8 mouse cellular contexts compared by ENCODE assay signal in the genomic region with DNA sequence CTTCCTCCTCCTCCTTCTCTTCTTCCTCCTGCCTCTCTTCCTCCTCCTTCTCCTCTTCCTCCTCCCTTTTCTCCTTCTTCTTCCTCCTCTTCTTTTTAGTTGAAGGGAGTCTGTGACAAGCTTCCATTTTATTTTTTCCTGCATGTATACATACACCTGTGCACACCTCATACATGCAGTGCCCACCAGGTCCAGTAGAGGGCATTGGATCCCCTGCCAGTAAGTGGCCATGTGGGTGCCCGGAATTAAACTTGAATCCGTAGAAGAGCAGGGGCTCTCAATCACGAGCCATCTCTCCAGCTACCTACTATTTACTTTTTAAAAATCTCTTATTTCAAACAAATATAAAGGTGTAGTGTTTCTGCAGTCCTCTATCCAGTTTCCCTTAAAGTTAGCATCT. TPM values are rescaled to one million over a fixed set of nuclear protein-coding genes. Genes with fewer than 3 reads are reported as not detected.
DNase-seq lines count a peak whose midpoint lies in the region; ATAC-seq and TF ChIP-seq lines count a peak whose summit lies in the region.

No protein-coding gene starts in this region.

- ATAC-seq in midbrain, postnatal 0 days (ENCODE audit: low FRiP score) = no peak
- ATAC-seq in midbrain, embryonic 15.5 days (replicated peaks) = no peak
- no peak for ATAC-seq in lung, embryonic 14.5 days (ENCODE audit: insufficient read depth)

- TF ChIP-seq CTCF in midbrain, postnatal 0 days (IDR thresholded peaks at IDR 0.05) = peak; percentile 89
- TF ChIP-seq CTCF in lung, embryonic 14.5 days (IDR thresholded peaks at IDR 0.05; ENCODE audit: low read depth) = peak; percentile 76

- no peak overlapping the region for H3K4me3 ChIP-seq in midbrain, postnatal 0 days (ENCODE audit: low read depth, low read length)
- H3K4me3 ChIP-seq in midbrain, embryonic 15.5 days = no peak overlapping the region
- H3K4me3 ChIP-seq in lung, embryonic 14.5 days (ENCODE audit: low read depth, low read length) = no peak overlapping the region

- WGBS in midbrain, postnatal 0 days = 23% methylated on average over 3 of the region's 3 CpGs
- WGBS in midbrain, embryonic 15.5 days = 27% methylated on average over 3 of the region's 3 CpGs
- 13% methylated on average over 3 of the region's 3 CpGs for WGBS in lung, embryonic 14.5 days

- H3K9me3 ChIP-seq in midbrain, postnatal 0 days (ENCODE audit: low read length) = no peaks in the 10 kb centered on the region
- H3K9me3 ChIP-seq in midbrain, embryonic 15.5 days = no peaks in the 10 kb centered on the region
- no peaks in the 10 kb centered on the region for H3K9me3 ChIP-seq in lung, embryonic 14.5 days (ENCODE audit: low read depth, low read length)

- no peaks in the 10 kb centered on the region for H3K4me1 ChIP-seq in midbrain, postnatal 0 days (ENCODE audit: insufficient read depth, low read length)
- H3K4me1 ChIP-seq in midbrain, embryonic 15.5 days = no peaks in the 10 kb centered on the region
- no peaks in the 10 kb centered on the region for H3K4me1 ChIP-seq in lung, embryonic 14.5 days (ENCODE audit: insufficient read depth)

- no peaks in the 10 kb centered on the region; the same call in 1 of the 2 replicates for H3K36me3 ChIP-seq in midbrain, postnatal 0 days (ENCODE audit: insufficient read depth, low read length)
- no peaks in the 10 kb centered on the region for H3K36me3 ChIP-seq in midbrain, embryonic 15.5 days (replicated peaks)
- no peaks in the 10 kb centered on the region for H3K36me3 ChIP-seq in lung, embryonic 14.5 days (ENCODE audit: insufficient read depth)

- no peak overlapping the region for H3K9ac ChIP-seq in midbrain, postnatal 0 days (replicated peaks; ENCODE audit: low read length, poor library complexity, severe bottlenecking)
- no peak overlapping the region for H3K9ac ChIP-seq in midbrain, embryonic 15.5 days
- H3K9ac ChIP-seq in lung, embryonic 14.5 days = no peak overlapping the region

- H3K27ac ChIP-seq in midbrain, postnatal 0 days (ENCODE audit: low read depth, low read length) = no peak overlapping the region
- no peak overlapping the region for H3K27ac ChIP-seq in midbrain, embryonic 15.5 days
- H3K27ac ChIP-seq in lung, embryonic 14.5 days (ENCODE audit: low read depth) = no peak overlapping the region

- no peak overlapping the region for H3K4me2 ChIP-seq in midbrain, postnatal 0 days (ENCODE audit: low read depth, low read length, poor library complexity, severe bottlenecking)
- no peak overlapping the region for H3K4me2 ChIP-seq in midbrain, embryonic 15.5 days
- no peak overlapping the region for H3K4me2 ChIP-seq in lung, embryonic 14.5 days

- peak; percentile 18 to 60 for DNase-seq in adrenal gland, adult (ENCODE audit: inconsistent age in 2 of 2, low spot score in 1 of 2)
- DNase-seq in adrenal gland, adult 8-10 months = no peak
- DNase-seq in midbrain, postnatal 0 days (ENCODE audit: low spot score) = peak; percentile 69
- peak; percentile 35 for DNase-seq in cerebellum, adult 11 months
- DNase-seq in hindlimb bud, embryonic 11.5 days (ENCODE audit: extremely low spot score, low read depth, low spot score) = peak; percentile 28
- DNase-seq in lung, embryonic 14.5 days = peak; percentile 64
- DNase-seq in spleen, postnatal 10 days (ENCODE audit: low spot score in 2 of 2) = peak; percentile 18 to 69

- no peaks in the 10 kb centered on the region for H3K27me3 ChIP-seq in midbrain, postnatal 0 days (ENCODE audit: insufficient read depth, low read length)
- H3K27me3 ChIP-seq in midbrain, embryonic 15.5 days (replicated peaks) = no peaks in the 10 kb centered on the region
- H3K27me3 ChIP-seq in lung, embryonic 14.5 days (ENCODE audit: insufficient read depth, low read length) = no peaks in the 10 kb centered on the region

RNA-seq across cellular contexts. Expression of a gene that starts 50.5 kb away (rescaled TPM):
- total RNA-seq in adrenal gland, adult 8-10 months (2022) = 10 to 100 TPM; 26.2 to 62.4 (median 41.2) TPM
- total RNA-seq in midbrain, postnatal 0 days (2014; rRNA removed) = 28.3 and 53.3 TPM in 2 replicates
- polyA plus RNA-seq in midbrain, postnatal 0 days (2015; fragmentation: Nextera tagmentation; extraction: Ambion mirVana) = 9.9 and 13.4 TPM in 2 replicates
- polyA plus RNA-seq in midbrain, embryonic 15.5 days (2015; fragmentation: Nextera tagmentation; extraction: Ambion mirVana) = 27.9 and 28.9 TPM in 2 replicates
- polyA plus RNA-seq in lung, embryonic 14.5 days (2014; fragmentation: Nextera tagmentation; extraction: Ambion mirVana) = 4.3 and 4.9 TPM in 2 replicates
